Mouse (Mus musculus): ENCODE results near the gene Vrk1. TPM values are rescaled to one million over a fixed set of nuclear protein-coding genes. Genes with fewer than 3 reads are reported as not detected.
A peak's percentile ranks its signal among the peaks of the same experiment; 100 is the strongest.

Gene Vrk1
- polyA plus RNA-seq, 1 experiment from 2014 or later, result 40.7 TPM

GRCm38 (mm10) chr12:106102726-106103643 is 93.0 kb downstream of the Vrk1 start:
- Histone ChIP-seq H3K4me1 (replicated peaks) (peaks cover 23% of the 10 kb centered on the region), H3K27me3 (no peaks in the 10 kb centered on the region), H3K36me3 (no peaks in the 10 kb centered on the region), H3K9ac (no peak overlapping the region), H3K27ac (no peak overlapping the region), H3K4me2 (no peak overlapping the region), H3K9me3 (no peaks in the 10 kb centered on the region), H3K4me3 (no peak overlapping the region)
- WGBS, result 62% methylated on average over 16 of the region's 16 CpGs
- ATAC-seq (ENCODE audit: low FRiP score), result peak; percentile 27; the same call in 1 of the 2 replicates

GRCm38 (mm10) chr12:106107272-106107671 is 97.2 kb downstream of the Vrk1 start:
- no peak overlapping the region for H3K4me2 ChIP-seq

GRCm38 (mm10) chr12:106115070-106115891 is 105.3 kb downstream of the Vrk1 start:
- 23% methylated on average over 6 of the region's 6 CpGs for WGBS
- Histone ChIP-seq H3K9ac (no peak overlapping the region), H3K36me3 (no peaks in the 10 kb centered on the region), H3K4me3 (no peak overlapping the region), H3K27ac (no peak overlapping the region), H3K4me2 (no peak overlapping the region), H3K27me3 (no peaks in the 10 kb centered on the region), H3K9me3 (no peaks in the 10 kb centered on the region), H3K4me1 (replicated peaks) (peaks cover 31% of the 10 kb centered on the region)
- peak; percentile 4; the same call in 1 of the 2 replicates for ATAC-seq (ENCODE audit: low FRiP score)

More at GRCm38 (mm10) chr12:106107272-106107671, 97.2 kb downstream of the Vrk1 start:
- Histone ChIP-seq H3K4me1 (replicated peaks) (peaks cover 18% of the 10 kb centered on the region), H3K27me3 (no peaks in the 10 kb centered on the region), H3K36me3 (no peaks in the 10 kb centered on the region), H3K9me3 (no peaks in the 10 kb centered on the region), H3K27ac (no peak overlapping the region), H3K4me3 (no peak overlapping the region), H3K9ac (no peak overlapping the region)
- 56% methylated on average over 14 of the region's 14 CpGs for WGBS
- no peak for ATAC-seq (ENCODE audit: low FRiP score)

GRCm38 (mm10) chr12:106115892-106116206 is 105.8 kb downstream of the Vrk1 start:
- Histone ChIP-seq H3K4me2 (no peak overlapping the region), H3K4me3 (no peak overlapping the region), H3K36me3 (no peaks in the 10 kb centered on the region), H3K27ac (no peak overlapping the region), H3K4me1 (replicated peaks) (peaks cover 31% of the 10 kb centered on the region), H3K27me3 (no peaks in the 10 kb centered on the region), H3K9ac (no peak overlapping the region), H3K9me3 (no peaks in the 10 kb centered on the region)
- WGBS, result 33% methylated on average over 5 of the region's 5 CpGs
- ATAC-seq (ENCODE audit: low FRiP score), result peak; percentile 43; the same call in 1 of the 2 replicates

GRCm38 (mm10) chr12:106123276-106123675 is 113.2 kb downstream of the Vrk1 start:
- Histone ChIP-seq H3K9me3 (no peaks in the 10 kb centered on the region), H3K4me3 (no peak overlapping the region), H3K27me3 (no peaks in the 10 kb centered on the region), H3K36me3 (no peaks in the 10 kb centered on the region), H3K4me1 (replicated peaks) (peaks cover 29% of the 10 kb centered on the region), H3K27ac (0 out of 2 replicates have a peak overlapping the region, but pooled peaks have one; percentile 8), H3K9ac (no peak overlapping the region), H3K4me2 (no peak overlapping the region)
- 12% methylated on average over 14 of the region's 14 CpGs for WGBS
- 0 out of 2 replicates have a peak, but pooled peaks have one; percentile 16 for ATAC-seq (ENCODE audit: low FRiP score)

GRCm38 (mm10) chr12:106124581-106124980 is 114.6 kb downstream of the Vrk1 start:
- Histone ChIP-seq H3K4me2 (no peak overlapping the region), H3K27ac (no peak overlapping the region), H3K9ac (no peak overlapping the region), H3K4me1 (replicated peaks) (peaks cover 37% of the 10 kb centered on the region), H3K27me3 (no peaks in the 10 kb centered on the region), H3K4me3 (no peak overlapping the region), H3K36me3 (no peaks in the 10 kb centered on the region), H3K9me3 (no peaks in the 10 kb centered on the region)
- no peak for ATAC-seq (ENCODE audit: low FRiP score)
- 90% methylated on average over 3 of the region's 3 CpGs for WGBS

Other genes with a start within 250 kb of the Vrk1 start
- gene Papola, start 225.5 kb upstream of the Vrk1 start, polyA plus RNA-seq (2015; fragmentation: Nextera tagmentation; extraction: Ambion mirVana), result 193 and 196 TPM in 2 replicates